Mouse (Mus musculus): Measurements from ENCODE around the gene Pdk4.

DNA sequence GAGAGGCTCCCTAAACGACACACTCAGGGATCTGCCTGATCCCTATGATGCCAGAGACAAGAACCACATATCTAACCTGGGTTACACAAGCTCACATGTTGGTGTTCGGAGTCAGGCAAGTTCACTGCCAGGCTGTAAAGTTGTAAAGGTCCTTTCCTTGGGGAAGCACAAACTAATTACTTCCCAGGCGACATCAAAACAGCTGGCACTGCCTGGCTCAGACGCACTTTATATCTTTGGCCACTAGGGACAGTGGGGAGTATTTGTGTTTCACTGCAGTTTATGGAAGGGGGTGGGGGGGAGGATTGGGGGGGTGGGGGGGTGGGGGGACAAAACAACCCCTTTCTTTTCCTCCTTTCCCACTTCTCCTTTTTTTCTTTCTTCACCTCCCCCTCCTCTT lies 58.4 kb downstream of the Pdk4 start:
- TF ChIP-seq POLR2A (IDR thresholded peaks at IDR 0.05; ENCODE audit: borderline replicate concordance, control insufficient read depth, low read depth, low read length) (no peak), CTCF (IDR thresholded peaks at IDR 0.05; ENCODE audit: control insufficient read depth, insufficient read depth, low read length) (no peak)

All from bone marrow, adult 2 months (tissue).